Mouse (Mus musculus) right cerebral cortex, postnatal 36 days (tissue): ENCODE measurements around the gene Cdk12.
"Not testable (repeated sequence)": the region's sequence is repeated elsewhere in the genome, so short reads cannot be mapped to it uniquely, and the experiment has no call there.

Experiments
- DNase-seq, 2 experiments: peaks; one replicate each; pipeline ENCODE4 v3.0.0; 2022; ENCODE audit warnings: low spot score in 2 of 2, mixed read lengths in 1 of 2

The Cdk12 gene

GRCm38 (mm10) chr11:98202641-98203350 is at the start of gene Cdk12:
TSS of gene Cdk12 (plus strand) at chr11:98203059.
- peak; percentile 94 for DNase-seq

DNA sequence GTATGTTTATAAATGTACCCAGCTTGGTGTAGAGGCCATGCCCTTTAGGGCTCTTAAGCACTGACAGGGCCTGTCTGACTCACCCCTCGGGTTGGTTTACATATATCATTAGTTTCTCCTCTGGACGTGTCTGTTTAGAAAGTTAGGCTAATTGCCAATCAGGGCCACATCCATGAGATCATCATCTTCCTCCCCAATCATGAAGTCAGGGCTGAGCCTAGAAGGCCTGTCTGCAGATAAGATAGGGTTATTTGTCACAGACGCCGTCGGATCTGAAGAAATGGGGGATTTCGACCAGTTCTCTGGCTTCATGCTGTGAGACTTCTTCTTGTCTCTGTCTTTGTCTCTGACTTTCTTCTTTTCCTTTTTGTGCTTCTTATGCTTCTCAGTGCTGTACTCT is 47.8 kb upstream of the Cdk12 start:
- DNase-seq, result no peak

- no peak for DNase-seq
Measured at GRCm38 (mm10) chr11:98168400-98168799, 34.5 kb upstream of the Cdk12 start.

GRCm38 (mm10) chr11:98182149-98182548 is 20.7 kb upstream of the Cdk12 start:
- DNase-seq, result not testable (repeated sequence)

GRCm38 (mm10) chr11:98187640-98188395 is 15.0 kb upstream of the Cdk12 start:
- no peak for DNase-seq

DNA sequence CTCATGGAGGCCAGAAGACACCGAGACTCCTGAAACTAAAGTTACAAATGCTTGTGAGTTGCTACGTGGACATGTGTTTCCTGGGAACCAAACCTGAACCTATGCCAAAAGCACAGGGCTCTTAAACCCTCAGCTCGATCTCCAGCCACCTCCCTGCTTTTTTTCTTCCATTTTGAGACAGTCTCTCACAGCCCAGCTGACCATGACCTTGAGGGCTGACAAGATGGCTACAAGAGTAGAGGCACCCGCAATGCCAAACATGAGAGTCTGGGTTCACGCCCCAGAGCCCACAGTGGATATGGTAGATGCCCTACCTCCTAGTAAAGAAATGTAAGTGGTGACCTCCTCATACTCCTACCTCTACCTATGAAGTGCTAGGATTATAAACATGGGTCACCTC is 12.0 kb upstream of the Cdk12 start:
- DNase-seq, result no peak

GRCm38 (mm10) chr11:98192901-98193805 is 9.7 kb upstream of the Cdk12 start, which contains the start of gene Med1:
TSS of gene Med1 (minus strand) at chr11:98193293.
- peak; percentile 90 to 91 for DNase-seq

DNA sequence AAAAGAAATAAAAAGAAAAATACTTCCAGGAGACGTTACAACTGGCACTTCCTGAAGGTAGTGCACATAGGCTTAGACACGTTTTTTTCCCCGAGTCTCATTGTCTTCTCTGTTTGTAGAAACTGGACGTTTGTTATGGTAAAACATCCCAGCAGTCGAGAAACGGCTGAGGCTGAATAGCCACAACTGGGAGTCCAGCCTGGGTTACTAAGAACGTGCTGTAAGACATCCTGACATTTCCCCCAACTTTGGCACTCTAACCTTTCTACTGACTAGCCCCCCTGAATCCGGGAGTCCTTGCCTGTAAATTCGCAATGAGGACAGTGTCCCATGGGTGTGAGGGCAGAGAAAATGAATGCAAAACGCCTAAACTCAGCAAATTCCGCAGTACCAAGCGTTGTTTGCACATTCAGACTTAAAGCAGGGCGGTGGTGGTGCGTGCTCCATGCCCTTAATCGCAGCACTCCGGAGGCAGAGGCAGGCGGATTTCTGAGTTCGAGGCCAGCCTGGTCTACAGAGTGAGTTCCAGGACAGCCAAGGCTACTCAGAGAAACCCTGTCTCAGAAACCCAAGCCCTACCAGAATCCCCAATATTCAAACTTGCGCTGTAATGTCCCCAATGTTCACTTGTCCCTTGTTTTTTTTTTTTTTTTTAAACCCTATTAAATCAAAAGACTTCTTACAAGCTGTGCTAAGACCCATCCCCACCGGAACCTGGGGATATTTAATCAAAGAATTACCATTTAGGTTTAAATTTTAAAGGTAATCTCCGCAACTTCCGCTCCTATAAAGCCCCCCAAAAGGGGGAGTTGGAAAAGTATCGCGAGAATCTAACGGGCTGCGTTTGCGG is 843 bp upstream of the Cdk12 start:
- no peak for DNase-seq

GRCm38 (mm10) chr11:98203351-98203911 is 572 bp downstream of the Cdk12 start:
- DNase-seq, result peak; percentile 22 to 36

DNA sequence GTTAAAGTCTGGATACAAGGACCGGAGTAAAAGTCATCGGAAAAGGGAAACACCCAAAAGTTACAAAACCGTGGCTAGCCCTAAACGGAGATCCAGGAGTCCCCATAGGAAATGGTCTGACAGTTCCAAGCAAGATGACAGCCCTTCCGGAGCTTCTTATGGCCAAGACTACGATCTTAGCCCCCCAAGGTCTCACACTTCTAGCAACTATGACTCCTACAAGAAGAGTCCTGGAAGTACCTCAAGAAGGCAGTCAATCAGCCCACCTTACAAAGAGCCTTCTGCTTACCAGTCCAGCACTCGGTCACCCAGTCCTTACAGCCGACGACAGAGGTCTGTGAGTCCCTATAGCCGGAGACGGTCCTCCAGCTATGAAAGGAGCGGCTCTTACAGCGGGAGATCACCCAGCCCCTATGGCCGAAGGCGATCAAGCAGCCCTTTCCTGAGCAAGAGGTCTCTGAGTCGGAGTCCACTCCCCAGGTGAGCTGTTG is 1.1 kb downstream of the Cdk12 start:
- no peak for DNase-seq

GRCm38 (mm10) chr11:98205463-98205862 is 2.6 kb downstream of the Cdk12 start:
- no peak for DNase-seq

GRCm38 (mm10) chr11:98206281-98206680 is 3.4 kb downstream of the Cdk12 start:
- DNase-seq, result not testable (repeated sequence)

DNA sequence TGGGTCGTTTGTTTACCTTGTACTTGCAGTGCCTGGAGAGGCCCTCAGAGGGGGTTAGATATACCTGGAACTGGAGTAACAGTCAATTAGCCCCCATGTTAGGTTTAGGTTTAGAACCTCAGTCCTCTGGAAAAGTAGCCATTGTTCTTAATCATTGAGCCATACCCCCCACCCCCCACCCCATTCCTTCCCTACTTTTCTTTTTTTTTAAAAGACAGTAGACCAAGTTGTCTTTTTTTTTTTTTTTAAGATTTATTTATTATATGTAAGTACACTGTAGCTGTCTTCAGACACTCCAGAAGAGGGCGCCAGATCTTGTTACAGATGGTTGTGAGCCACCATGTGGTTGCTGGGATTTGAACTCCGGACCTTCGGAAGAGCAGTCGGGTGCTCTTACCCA is 6.8 kb downstream of the Cdk12 start:
- DNase-seq, result not testable (repeated sequence)

DNA sequence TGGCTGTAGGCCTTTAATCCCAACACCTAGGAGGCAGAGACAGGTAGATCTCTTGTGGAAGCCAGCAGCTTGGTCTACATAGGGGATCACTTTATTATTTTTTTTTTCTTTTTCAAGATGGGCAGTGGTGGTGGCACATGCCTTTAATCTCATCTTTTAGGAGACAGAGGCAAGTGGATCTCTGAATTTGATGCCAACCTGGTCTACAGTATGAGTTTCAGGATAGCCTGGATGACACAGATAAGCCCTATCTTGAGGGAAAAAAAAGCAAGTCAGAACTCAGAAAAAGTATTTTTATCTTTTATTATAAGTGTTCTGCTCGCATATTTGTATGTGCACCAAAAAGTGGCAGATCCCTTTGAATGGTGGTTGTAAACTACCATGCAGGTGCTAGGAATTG is 10.5 kb downstream of the Cdk12 start:
- no peak for DNase-seq

DNA sequence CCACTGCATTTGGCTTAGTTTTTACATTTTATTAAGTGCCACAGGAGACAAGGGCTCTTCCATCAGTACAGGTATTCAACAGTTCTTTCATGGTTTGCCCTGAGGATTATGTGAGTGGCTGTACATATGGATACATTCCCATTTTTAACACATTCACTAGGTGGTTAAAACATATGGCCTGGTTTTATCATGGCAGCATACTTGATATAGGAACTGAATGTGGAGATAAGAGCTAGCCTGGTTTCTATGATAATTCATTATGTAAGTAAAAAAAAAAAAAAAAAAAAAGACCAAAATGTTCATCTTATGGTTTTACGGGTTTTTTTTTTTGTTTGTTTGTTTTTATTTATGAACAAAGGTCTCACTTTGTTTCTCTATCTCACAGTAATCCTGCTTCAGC is 23.5 kb downstream of the Cdk12 start:
- DNase-seq, result no peak

GRCm38 (mm10) chr11:98238416-98238815 is 35.6 kb downstream of the Cdk12 start:
- DNase-seq, result no peak

- no peak for DNase-seq
Measured at GRCm38 (mm10) chr11:98238995-98239394, 36.1 kb downstream of the Cdk12 start.

DNA sequence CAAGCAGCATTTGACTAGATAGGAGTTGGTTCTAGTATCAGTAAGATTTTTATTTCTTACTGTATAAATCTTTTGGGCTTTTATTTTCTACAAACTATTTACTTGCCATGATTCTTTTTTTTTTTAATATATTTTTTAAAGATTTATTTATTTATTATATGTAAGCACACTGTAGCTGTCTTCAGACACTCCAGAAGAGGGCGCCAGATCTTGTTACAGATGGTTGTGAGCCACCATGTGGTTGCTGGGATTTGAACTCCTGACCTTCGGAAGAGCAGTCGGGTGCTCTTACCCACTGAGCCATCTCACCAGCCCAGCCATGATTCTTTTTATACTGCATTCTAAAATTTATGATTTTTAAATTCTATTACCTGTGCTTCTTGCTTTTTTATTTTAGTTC is 40.1 kb downstream of the Cdk12 start:
- DNase-seq, result not testable (repeated sequence)

GRCm38 (mm10) chr11:98244415-98244814 is 41.6 kb downstream of the Cdk12 start:
- DNase-seq, result no peak

DNA sequence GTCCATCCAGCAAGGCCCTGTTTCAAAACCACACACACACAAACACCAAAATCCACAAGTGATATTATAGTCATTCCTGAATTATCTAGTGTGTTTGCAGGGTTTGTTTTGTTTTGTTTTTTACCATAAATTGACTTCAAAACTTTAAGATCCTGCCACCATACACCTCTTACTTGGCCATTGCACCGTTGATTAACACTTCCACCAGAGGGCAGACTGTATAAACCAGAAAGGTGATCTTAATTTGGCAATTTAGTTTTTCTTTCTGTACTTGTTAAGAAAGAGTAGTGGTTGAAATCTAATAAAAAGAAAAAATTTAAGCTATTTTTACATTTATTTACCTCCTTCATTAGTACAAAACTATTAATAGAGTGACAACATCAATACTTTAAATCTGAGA is 44.5 kb downstream of the Cdk12 start:
- no peak for DNase-seq

DNA sequence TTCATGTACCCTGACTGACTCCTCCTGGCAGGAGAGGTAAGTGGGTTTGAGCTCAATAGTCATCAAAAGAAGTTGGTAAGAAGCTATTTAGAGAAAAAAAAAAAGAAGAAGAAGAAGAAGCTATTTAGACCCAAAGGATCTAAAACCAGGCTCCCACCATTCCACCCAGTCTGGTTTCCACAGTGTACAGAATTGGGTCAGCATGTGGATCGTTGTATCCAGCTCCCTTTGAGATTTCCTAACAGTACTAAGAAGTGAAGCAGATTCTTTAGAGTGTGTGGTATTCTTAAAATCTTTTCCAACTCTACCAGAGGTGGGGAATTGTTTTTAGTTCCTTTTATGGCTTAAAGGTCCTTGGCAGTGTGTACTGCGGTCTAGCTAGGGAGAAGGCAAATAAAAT is 50.9 kb downstream of the Cdk12 start:
- no peak for DNase-seq
